Mouse (Mus musculus) MEL (cell line): ENCODE data around the gene Ptar1. TPM values are rescaled to one million over a fixed set of nuclear protein-coding genes. Genes with fewer than 3 reads are reported as not detected.

Experiments used
- DNase-seq: peaks from one replicate; pipeline ENCODE4 v3.0.0; 2011; ENCODE audit warnings: low read depth, low spot score
- H3K27ac ChIP-seq: 2 replicates; pipeline ENCODE4 v1.5.1; 2012; ENCODE audit warnings: low read depth, mild to moderate bottlenecking, control low read depth, low read length, moderate library complexity; ENCODE audit not compliant: control insufficient read depth
- H3K27me3 ChIP-seq, 2 experiments: fragments of 150-350 bp in 1 of 2; sonication (generic) in 1 of 2; 2 replicates each; pipeline ENCODE4 v1.6.1; 2012; ENCODE audit warnings: low read length in 2 of 2, mild to moderate bottlenecking in 2 of 2, improper control_type of control experiment in 1 of 2, moderate library complexity in 1 of 2; ENCODE audit not compliant: insufficient read depth in 2 of 2, control insufficient read depth in 1 of 2
- H3K36me3 ChIP-seq, 2 experiments: 2 replicates each; pipeline ENCODE4 v1.6.1; 2012 to 2014; ENCODE audit warnings: low read length in 2 of 2, improper control_type of control experiment in 1 of 2, inconsistent platforms in 1 of 2, mild to moderate bottlenecking in 1 of 2; ENCODE audit not compliant: insufficient read depth in 2 of 2, control insufficient read depth in 1 of 2
- H3K4me1 ChIP-seq, 2 experiments: fragments of 150-350 bp in 1 of 2; sonication (generic) in 1 of 2; 2 replicates each; pipeline ENCODE4 v1.6.1; 2012; ENCODE audit warnings: low read length in 2 of 2, improper control_type of control experiment in 1 of 2, mild to moderate bottlenecking in 1 of 2; ENCODE audit not compliant: insufficient read depth in 2 of 2, control insufficient read depth in 1 of 2
- H3K4me3 ChIP-seq, 2 experiments: fragments of 150-350 bp in 1 of 2; sonication (generic) in 1 of 2; 2 replicates each; pipeline ENCODE4 v1.5.1; 2012; ENCODE audit warnings: low read depth in 2 of 2, low read length in 2 of 2, mild to moderate bottlenecking in 2 of 2, moderate library complexity in 2 of 2, control low read depth in 1 of 2, improper control_type of control experiment in 1 of 2; ENCODE audit not compliant: control insufficient read depth in 1 of 2, insufficient read depth in 1 of 2
- H3K79me2 ChIP-seq: 2 replicates; pipeline ENCODE4 v1.6.1; 2012; ENCODE audit warnings: mild to moderate bottlenecking, low read length, moderate library complexity; ENCODE audit not compliant: control insufficient read depth, poor library complexity, insufficient read depth
- H3K9ac ChIP-seq: 2 replicates; pipeline ENCODE4 v1.6.1; 2012; ENCODE audit warnings: low read depth, mild to moderate bottlenecking, control low read depth, low read length, moderate library complexity; ENCODE audit not compliant: control insufficient read depth, poor library complexity, severe bottlenecking
- H3K9me3 ChIP-seq: fragments of 150-350 bp; sonication (generic); replicated peaks from 2 replicates; pipeline ENCODE4 v1.6.1; 2012; ENCODE audit warnings: mild to moderate bottlenecking, low read length, improper control_type of control experiment, moderate library complexity; ENCODE audit not compliant: insufficient read depth
- CHD1 ChIP-seq: IDR thresholded peaks from 2 replicates; pipeline ENCODE4 v1.6.1; 2012; ENCODE audit warnings: low read depth, mild to moderate bottlenecking, inconsistent platforms, low read length, improper control_type of control experiment
- CHD2 ChIP-seq: IDR thresholded peaks from 2 replicates; pipeline ENCODE4 v1.6.1; 2011; ENCODE audit warnings: low read length, improper control_type of control experiment
- CTCF ChIP-seq, 3 experiments: IDR thresholded peaks in 2 of 3; conservative IDR thresholded peaks in 1 of 3; 2 replicates each; pipeline ENCODE4 v1.5.1; 2011 to 2012; ENCODE audit warnings: low read length in 3 of 3, low read depth in 2 of 3, mild to moderate bottlenecking in 2 of 3, improper control_type of control experiment in 1 of 3, inconsistent platforms in 1 of 3, mixed read lengths in 1 of 3, moderate library complexity in 1 of 3; ENCODE audit not compliant: control insufficient read depth in 1 of 3, insufficient read depth in 1 of 3, poor library complexity in 1 of 3, severe bottlenecking in 1 of 3
- E2F4 ChIP-seq: IDR thresholded peaks from 2 replicates; pipeline ENCODE4 v1.6.1; 2011; ENCODE audit warnings: low read depth, low read length, improper control_type of control experiment, borderline replicate concordance
- ELF1 ChIP-seq: IDR thresholded peaks from 2 replicates; pipeline ENCODE4 v1.6.1; 2014; ENCODE audit warnings: low read depth, mild to moderate bottlenecking, inconsistent platforms, low read length, improper control_type of control experiment, moderate library complexity
- EP300 ChIP-seq, 2 experiments: IDR thresholded peaks; 2 replicates each; pipeline ENCODE4 v1.6.1; 2011; ENCODE audit warnings: improper control_type of control experiment in 2 of 2, low read length in 2 of 2, low read depth in 1 of 2, mild to moderate bottlenecking in 1 of 2
- ETS1 ChIP-seq: IDR thresholded peaks from 2 replicates; pipeline ENCODE4 v1.6.1; 2012; ENCODE audit warnings: low read depth, mild to moderate bottlenecking, inconsistent platforms, low read length, improper control_type of control experiment, moderate library complexity
- GABPA ChIP-seq: IDR thresholded peaks from 2 replicates; pipeline ENCODE4 v1.6.1; 2012; ENCODE audit warnings: low read depth, mild to moderate bottlenecking, inconsistent platforms, low read length, improper control_type of control experiment, moderate library complexity
- GATA1 ChIP-seq: IDR thresholded peaks from 2 replicates; pipeline ENCODE4 v1.6.1; 2011; ENCODE audit warnings: low read depth, low read length, improper control_type of control experiment
- JUND ChIP-seq: IDR thresholded peaks from 2 replicates; pipeline ENCODE4 v1.6.1; 2011; ENCODE audit warnings: low read depth, mild to moderate bottlenecking, improper control_type of control experiment, low read length
- KAT2A ChIP-seq: conservative IDR thresholded peaks from 2 replicates; pipeline ENCODE4 v1.6.1; 2012; ENCODE audit warnings: low read depth, low read length, improper control_type of control experiment, inconsistent platforms
- MAFK ChIP-seq: IDR thresholded peaks from 2 replicates; pipeline ENCODE4 v1.6.1; 2011; ENCODE audit warnings: low read depth, mild to moderate bottlenecking, low read length, improper control_type of control experiment, borderline replicate concordance
- MAX ChIP-seq: IDR thresholded peaks from 2 replicates; pipeline ENCODE4 v1.6.1; 2011; ENCODE audit warnings: low read length, improper control_type of control experiment
- MAZ ChIP-seq: IDR thresholded peaks from 2 replicates; pipeline ENCODE4 v1.6.1; 2012; ENCODE audit warnings: low read depth, mild to moderate bottlenecking, inconsistent platforms, low read length, improper control_type of control experiment
- MEF2A ChIP-seq: IDR thresholded peaks from 2 replicates; pipeline ENCODE4 v1.6.1; 2014; ENCODE audit warnings: low read depth, mild to moderate bottlenecking, inconsistent platforms, low read length, improper control_type of control experiment; ENCODE audit not compliant: poor library complexity, insufficient replicate concordance, severe bottlenecking; ENCODE audit errors: extremely low read depth
- MXI1 ChIP-seq: IDR thresholded peaks from 2 replicates; pipeline ENCODE4 v1.6.1; 2011; ENCODE audit warnings: mild to moderate bottlenecking, low read depth, low read length, improper control_type of control experiment
- MYB ChIP-seq: IDR thresholded peaks from 2 replicates; pipeline ENCODE4 v1.6.1; 2011; ENCODE audit warnings: mild to moderate bottlenecking, low read depth, low read length, improper control_type of control experiment
- MYC ChIP-seq: IDR thresholded peaks from 2 replicates; pipeline ENCODE4 v1.6.1; 2011; ENCODE audit warnings: low read depth, mild to moderate bottlenecking, low read length, improper control_type of control experiment, moderate library complexity
- NELFE ChIP-seq: IDR thresholded peaks from 2 replicates; pipeline ENCODE4 v1.6.1; 2011; ENCODE audit warnings: low read depth, low read length, improper control_type of control experiment
- NRF1 ChIP-seq: IDR thresholded peaks from 2 replicates; pipeline ENCODE4 v1.6.1; 2014; ENCODE audit warnings: low read depth, mild to moderate bottlenecking, inconsistent platforms, low read length, improper control_type of control experiment, moderate library complexity; ENCODE audit not compliant: poor library complexity, insufficient read depth, severe bottlenecking
- POLR2A ChIP-seq, 2 experiments: IDR thresholded peaks; 2 replicates each; pipeline ENCODE4 v1.6.1; 2011 to 2012; ENCODE audit warnings: low read length in 2 of 2, mild to moderate bottlenecking in 2 of 2, control low read depth in 1 of 2, improper control_type of control experiment in 1 of 2, low read depth in 1 of 2, moderate library complexity in 1 of 2; ENCODE audit not compliant: control insufficient read depth in 1 of 2, insufficient read depth in 1 of 2, poor library complexity in 1 of 2
- POLR2AphosphoS2 ChIP-seq: IDR thresholded peaks from 2 replicates; pipeline ENCODE4 v1.6.1; 2011; ENCODE audit warnings: low read length, improper control_type of control experiment
- POLR2AphosphoS5 ChIP-seq: IDR thresholded peaks from 2 replicates; pipeline ENCODE4 v1.6.1; 2012; ENCODE audit warnings: low read depth, borderline replicate concordance, mild to moderate bottlenecking, inconsistent platforms, low read length, moderate library complexity, mixed read lengths
- RAD21 ChIP-seq: IDR thresholded peaks from 2 replicates; pipeline ENCODE4 v1.6.1; 2011; ENCODE audit warnings: mild to moderate bottlenecking, low read depth, low read length, improper control_type of control experiment
- RCOR1 ChIP-seq: IDR thresholded peaks from 2 replicates; pipeline ENCODE4 v1.6.1; 2012; ENCODE audit warnings: low read depth, mild to moderate bottlenecking, inconsistent platforms, low read length, improper control_type of control experiment
- SIN3A ChIP-seq: IDR thresholded peaks from 2 replicates; pipeline ENCODE4 v1.6.1; 2012; ENCODE audit warnings: low read length, improper control_type of control experiment, inconsistent platforms
- SMC3 ChIP-seq: IDR thresholded peaks from 2 replicates; pipeline ENCODE4 v1.6.1; 2011; ENCODE audit warnings: low read depth, low read length, improper control_type of control experiment
- TAL1 ChIP-seq: IDR thresholded peaks from 2 replicates; pipeline ENCODE4 v1.6.1; 2012; ENCODE audit warnings: mild to moderate bottlenecking, inconsistent platforms, low read length, moderate library complexity, mixed read lengths
- TBP ChIP-seq: IDR thresholded peaks from 2 replicates; pipeline ENCODE4 v1.8.0; 2011; ENCODE audit warnings: low read depth, low read length, improper control_type of control experiment
- TCF12 ChIP-seq: IDR thresholded peaks from 2 replicates; pipeline ENCODE4 v1.6.1; 2014; ENCODE audit warnings: low read depth, mild to moderate bottlenecking, inconsistent platforms, low read length, improper control_type of control experiment, moderate library complexity
- UBTF ChIP-seq: IDR thresholded peaks from 2 replicates; pipeline ENCODE4 v1.6.1; 2012; ENCODE audit warnings: low read depth, mild to moderate bottlenecking, inconsistent platforms, low read length, improper control_type of control experiment, moderate library complexity, borderline replicate concordance; ENCODE audit not compliant: insufficient read depth
- USF1 ChIP-seq: IDR thresholded peaks from 2 replicates; pipeline ENCODE4 v1.6.1; 2014; ENCODE audit warnings: low read depth, mild to moderate bottlenecking, inconsistent platforms, low read length, improper control_type of control experiment, moderate library complexity
- USF2 ChIP-seq, 2 experiments: IDR thresholded peaks; 2 replicates each; pipeline ENCODE4 v1.6.1; 2011 to 2012; ENCODE audit warnings: improper control_type of control experiment in 2 of 2, low read length in 2 of 2, borderline replicate concordance in 1 of 2, inconsistent platforms in 1 of 2, low read depth in 1 of 2, mild to moderate bottlenecking in 1 of 2; ENCODE audit not compliant: insufficient read depth in 1 of 2
- ZC3H11A ChIP-seq: IDR thresholded peaks from 2 replicates; pipeline ENCODE4 v1.6.1; 2012; ENCODE audit warnings: low read depth, mild to moderate bottlenecking, inconsistent platforms, low read length, improper control_type of control experiment
- ZKSCAN1 ChIP-seq: IDR thresholded peaks from 2 replicates; pipeline ENCODE4 v1.6.1; 2012; ENCODE audit warnings: low read depth, mild to moderate bottlenecking, inconsistent platforms, low read length, improper control_type of control experiment, moderate library complexity
- ZMIZ1 ChIP-seq: IDR thresholded peaks from 2 replicates; pipeline ENCODE4 v1.6.1; 2012; ENCODE audit warnings: low read depth, mild to moderate bottlenecking, inconsistent platforms, low read length, improper control_type of control experiment, moderate library complexity
- ZNF384 ChIP-seq: IDR thresholded peaks from 2 replicates; pipeline ENCODE4 v1.6.1; 2012; ENCODE audit warnings: low read depth, mild to moderate bottlenecking, inconsistent platforms, low read length, improper control_type of control experiment
- polyA plus RNA-seq, 2 experiments: library from polyadenylated mRNA; stranded (reverse) in 1 of 2; unstranded in 1 of 2; fragments of >175 nt in 1 of 2; fragments of >200 nt in 1 of 2; gene quantifications; 2 replicates each; pipeline versions ENCODE4 v1.2.1 to v1.2.4; 2012; ENCODE audit warnings: low replicate concordance in 2 of 2, low read depth in 1 of 2; ENCODE audit not compliant: insufficient read length in 2 of 2, insufficient read depth in 1 of 2, missing spikeins in 1 of 2
- total RNA-seq: library from RNA; depleted of rRNA; stranded (reverse); fragments of 300-350 nt; gene quantifications from 2 replicates; pipeline ENCODE4 v1.2.3, GENCODE M21; 2012

Gene Ptar1
- total and polyA plus RNA-seq, 3 experiments = 4.9 to 6.9 TPM; not detected in 1

GRCm38 (mm10) chr19:23757961-23758553 is 70.8 kb downstream of the Ptar1 start:
- no peaks in the 10 kb centered on the region; the same call in 1 of the 2 replicates for H3K79me2 ChIP-seq
- no peaks in the 10 kb centered on the region for H3K9me3 ChIP-seq
- H3K4me3 ChIP-seq = peak overlapping the region; percentile 66 to 97
- DNase-seq = peak; percentile 94
- no peak overlapping the region for H3K27ac ChIP-seq
- peaks cover 0 to 3% of the 10 kb centered on the region in 2 experiments; a peak in 2 of 4 replicates for H3K4me1 ChIP-seq
- peak overlapping the region; percentile 93 for H3K9ac ChIP-seq
- H3K36me3 ChIP-seq = peaks cover 0 to 5% of the 10 kb centered on the region in 2 experiments; a peak in 2 of 4 replicates
- H3K27me3 ChIP-seq = peaks cover 3% of the 10 kb centered on the region in 2 experiments; a peak in 2 of 4 replicates
- TF ChIP-seq SIN3A = peak; percentile 64
- TF ChIP-seq GABPA = no peak
- no peak for TF ChIP-seq ZMIZ1
- TF ChIP-seq SMC3 = peak; percentile 53
- no peak for TF ChIP-seq POLR2A (IDR thresholded peaks at IDR 0.05; ENCODE audit: control insufficient read depth in 1 of 2, insufficient read depth in 1 of 2, low read depth in 1 of 2, low read length in 2 of 2, poor library complexity in 1 of 2)
- no peak for TF ChIP-seq ZNF384
- TF ChIP-seq MYB = no peak
- no peak for TF ChIP-seq POLR2AphosphoS5
- no peak for TF ChIP-seq GATA1
- TF ChIP-seq EP300 (IDR thresholded peaks at IDR 0.05; ENCODE audit: low read depth in 1 of 2, low read length in 2 of 2) = no peak
- no peak for TF ChIP-seq MAX
- no peak for TF ChIP-seq POLR2AphosphoS2
- no peak for TF ChIP-seq TBP
- no peak for TF ChIP-seq TCF12
- TF ChIP-seq NRF1 = no peak
- no peak; the same call in 1 of the 2 replicates for TF ChIP-seq RCOR1
- TF ChIP-seq RAD21 = peak; percentile 26
- no peak for TF ChIP-seq MEF2A
- peak; percentile 66 for TF ChIP-seq MXI1
- no peak for TF ChIP-seq MAFK
- TF ChIP-seq ZC3H11A = no peak
- TF ChIP-seq ELF1 = 0 out of 2 replicates have a peak, but pooled peaks have one; percentile 19
- no peak for TF ChIP-seq MYC
- peak; percentile 60 to 99 (median 98) for TF ChIP-seq CTCF (IDR thresholded peaks at IDR 0.05 in 2 of 3, conservative IDR thresholded peaks at IDR 0.05 in 1 of 3; ENCODE audit: control insufficient read depth in 1 of 3, insufficient read depth in 1 of 3, low read depth in 2 of 3, low read length in 3 of 3, poor library complexity in 1 of 3, severe bottlenecking in 1 of 3)
- no peak for TF ChIP-seq CHD2
- TF ChIP-seq KAT2A = no peak
- TF ChIP-seq ETS1 = no peak
- TF ChIP-seq NELFE = no peak
- TF ChIP-seq ZKSCAN1 = no peak
- no peak for TF ChIP-seq USF2 (IDR thresholded peaks at IDR 0.05; ENCODE audit: borderline replicate concordance in 1 of 2, insufficient read depth in 1 of 2, low read depth in 1 of 2, low read length in 2 of 2)
- no peak for TF ChIP-seq E2F4
- no peak for TF ChIP-seq UBTF
- TF ChIP-seq MAZ = peak; percentile 82
- TF ChIP-seq JUND = no peak
- TF ChIP-seq CHD1 = no peak
- TF ChIP-seq USF1 = no peak
- TF ChIP-seq TAL1 = no peak
